Mouse (Mus musculus) liver, adult 2 months (tissue): Measurements from ENCODE around the gene Agtpbp1. TPM values are rescaled to one million over a fixed set of nuclear protein-coding genes. Genes with fewer than 3 reads are reported as not detected.

ENCODE experiments used
- DNase-seq: peaks from one replicate; pipeline ENCODE4 v3.0.0-alpha.2; 2011; ENCODE audit warnings: low read depth, low spot score; ENCODE audit errors: extremely low read depth
- H3K27ac ChIP-seq: fragments of 200-500 bp; replicated peaks from 2 replicates; pipeline ENCODE4 v1.5.1; 2012; ENCODE audit warnings: low read depth, mild to moderate bottlenecking, control low read depth, inconsistent platforms, low read length; ENCODE audit not compliant: insufficient read depth
- H3K27me3 ChIP-seq: fragments of 200-500 bp; 2 replicates; pipeline ENCODE4 v1.6.1; 2012; ENCODE audit warnings: mild to moderate bottlenecking, moderate library complexity, low read length, inconsistent platforms; ENCODE audit not compliant: control insufficient read depth, insufficient read depth
- H3K36me3 ChIP-seq: fragments of 200-500 bp; 2 replicates; pipeline ENCODE4 v1.6.1; 2012; ENCODE audit warnings: low read length, inconsistent platforms; ENCODE audit not compliant: control insufficient read depth, insufficient read depth
- H3K4me1 ChIP-seq: fragments of 200-500 bp; 2 replicates; pipeline ENCODE4 v1.6.1; 2011; ENCODE audit warnings: low read length; ENCODE audit not compliant: control insufficient read depth, insufficient read depth
- H3K4me3 ChIP-seq: fragments of 200-500 bp; 2 replicates; pipeline ENCODE4 v1.5.1; 2011; ENCODE audit warnings: low read depth, mild to moderate bottlenecking, control low read depth, low read length, moderate library complexity; ENCODE audit not compliant: insufficient read depth
- H3K79me2 ChIP-seq: fragments of 200-500 bp; 2 replicates; pipeline ENCODE4 v1.6.1; 2012; ENCODE audit warnings: inconsistent platforms, mild to moderate bottlenecking, low read length, moderate library complexity; ENCODE audit not compliant: control insufficient read depth, insufficient read depth
- H3K9ac ChIP-seq: fragments of 200-500 bp; 2 replicates; pipeline ENCODE4 v1.6.1; 2012; ENCODE audit warnings: low read depth, mild to moderate bottlenecking, control low read depth, inconsistent platforms, low read length
- CTCF ChIP-seq: fragments of 200-500 bp; IDR thresholded peaks from 2 replicates; pipeline ENCODE4 v1.5.1; 2011; ENCODE audit warnings: low read depth, low read length, control low read depth
- POLR2A ChIP-seq: fragments of 200-500 bp; IDR thresholded peaks from 2 replicates; pipeline ENCODE4 v1.6.1; 2011; ENCODE audit warnings: low read length, control low read depth; ENCODE audit not compliant: insufficient read depth; ENCODE audit errors: extremely low read depth
- WGBS: fragments of 180-500 bp; shearing (Covaris S2); methylation state at CpG from one replicate; pipeline ENCODE4 v1.1.7; 2018; 5-methylcytosine and 5-hydroxymethylcytosine counted together
- polyA plus RNA-seq: library from polyadenylated mRNA; depleted of rRNA; stranded (reverse); fragments of >200 nt; gene quantifications from 2 replicates; pipeline ENCODE4 v1.2.3, GENCODE M21; 2012
- total RNA-seq: library from RNA; depleted of rRNA; stranded (reverse); fragments of >200 nt; gene quantifications from 2 replicates; pipeline ENCODE4 v1.2.3, GENCODE M21; 2014

Gene Agtpbp1
- total and polyA plus RNA-seq, 2 experiments: 1.9 to 10.0 TPM

DNA sequence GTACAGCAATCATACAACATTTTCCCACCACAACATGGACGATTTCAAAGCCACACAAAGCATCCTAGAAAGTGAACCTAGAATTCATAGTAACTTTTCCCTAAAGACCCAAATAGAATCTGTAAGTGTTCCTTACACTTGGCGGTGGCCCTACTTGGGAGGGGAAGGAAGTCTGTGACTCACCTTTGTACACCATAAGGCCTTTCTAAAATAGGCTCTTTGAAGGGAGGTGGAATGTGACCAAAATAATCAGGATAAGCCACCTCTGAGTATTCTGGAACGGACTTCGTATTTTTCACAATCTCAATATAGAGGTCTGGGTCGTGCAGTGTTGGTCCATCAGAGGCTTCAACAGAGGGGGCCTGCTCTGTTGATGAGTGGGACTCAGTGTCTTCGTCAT lies 85.2 kb downstream of the Agtpbp1 start:
- Histone ChIP-seq H3K79me2 (no peaks in the 10 kb centered on the region), H3K36me3 (peaks cover 5% of the 10 kb centered on the region; the same call in 1 of the 2 replicates), H3K4me3 (no peak overlapping the region), H3K9ac (no peak overlapping the region), H3K27me3 (no peaks in the 10 kb centered on the region), H3K27ac (no peak overlapping the region), H3K4me1 (no peaks in the 10 kb centered on the region)
- no peak for DNase-seq
- WGBS: 83% methylated on average over 6 of the region's 6 CpGs
- no peak for TF ChIP-seq POLR2A
- no peak for TF ChIP-seq CTCF

DNA sequence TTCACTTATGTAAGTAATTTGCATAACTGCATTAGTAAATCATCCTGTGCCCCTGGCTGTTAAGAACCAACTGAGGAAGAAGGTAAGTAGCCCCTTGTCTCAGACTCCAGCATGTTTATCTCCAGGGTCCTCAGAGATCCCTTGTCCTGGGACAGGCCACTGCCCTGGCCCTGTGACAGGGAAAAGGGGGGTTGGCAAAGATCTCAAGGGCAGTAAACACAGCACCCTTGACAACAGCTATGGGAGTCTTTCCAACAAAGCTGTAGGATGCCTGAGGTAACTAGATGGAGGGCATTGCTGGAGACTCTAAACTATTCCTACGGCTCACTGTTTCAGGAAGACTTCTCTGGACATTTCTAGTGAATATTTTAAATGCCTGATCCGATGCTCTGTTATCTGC lies 85.7 kb downstream of the Agtpbp1 start:
- peaks cover 5% of the 10 kb centered on the region; the same call in 1 of the 2 replicates for H3K36me3 ChIP-seq
- 86% methylated on average over 2 of the region's 2 CpGs for WGBS
- H3K79me2 ChIP-seq: no peaks in the 10 kb centered on the region
- H3K4me1 ChIP-seq: no peaks in the 10 kb centered on the region
- H3K27me3 ChIP-seq: no peaks in the 10 kb centered on the region
- TF ChIP-seq CTCF (no peak), POLR2A (no peak)
- DNase-seq: no peak
- no peak overlapping the region for H3K4me3 ChIP-seq
- H3K27ac ChIP-seq: no peak overlapping the region
- no peak overlapping the region for H3K9ac ChIP-seq

- Histone ChIP-seq H3K4me1 (no peaks in the 10 kb centered on the region), H3K27ac (no peak overlapping the region), H3K79me2 (no peaks in the 10 kb centered on the region), H3K4me3 (no peak overlapping the region), H3K9ac (no peak overlapping the region), H3K27me3 (no peaks in the 10 kb centered on the region), H3K36me3 (peaks cover 5% of the 10 kb centered on the region; the same call in 1 of the 2 replicates)
- no peak for TF ChIP-seq POLR2A
- 47% methylated on average over 5 of the region's 5 CpGs for WGBS
- DNase-seq: peak; percentile 63
Observed at GRCm38 (mm10) chr13:59498191-59498590, 86.8 kb downstream of the Agtpbp1 start.

GRCm38 (mm10) chr13:59495839-59496238 lies 89.2 kb downstream of the Agtpbp1 start:
- DNase-seq: no peak
- no peak overlapping the region for H3K4me3 ChIP-seq
- H3K27ac ChIP-seq: no peak overlapping the region
- no peaks in the 10 kb centered on the region for H3K79me2 ChIP-seq
- H3K4me1 ChIP-seq: no peaks in the 10 kb centered on the region
- peaks cover 5% of the 10 kb centered on the region; the same call in 1 of the 2 replicates for H3K36me3 ChIP-seq
- H3K9ac ChIP-seq: no peak overlapping the region
- no peaks in the 10 kb centered on the region for H3K27me3 ChIP-seq
- 71% methylated on average over 8 of the region's 8 CpGs for WGBS
- TF ChIP-seq POLR2A: no peak
- no peak for TF ChIP-seq CTCF

DNA sequence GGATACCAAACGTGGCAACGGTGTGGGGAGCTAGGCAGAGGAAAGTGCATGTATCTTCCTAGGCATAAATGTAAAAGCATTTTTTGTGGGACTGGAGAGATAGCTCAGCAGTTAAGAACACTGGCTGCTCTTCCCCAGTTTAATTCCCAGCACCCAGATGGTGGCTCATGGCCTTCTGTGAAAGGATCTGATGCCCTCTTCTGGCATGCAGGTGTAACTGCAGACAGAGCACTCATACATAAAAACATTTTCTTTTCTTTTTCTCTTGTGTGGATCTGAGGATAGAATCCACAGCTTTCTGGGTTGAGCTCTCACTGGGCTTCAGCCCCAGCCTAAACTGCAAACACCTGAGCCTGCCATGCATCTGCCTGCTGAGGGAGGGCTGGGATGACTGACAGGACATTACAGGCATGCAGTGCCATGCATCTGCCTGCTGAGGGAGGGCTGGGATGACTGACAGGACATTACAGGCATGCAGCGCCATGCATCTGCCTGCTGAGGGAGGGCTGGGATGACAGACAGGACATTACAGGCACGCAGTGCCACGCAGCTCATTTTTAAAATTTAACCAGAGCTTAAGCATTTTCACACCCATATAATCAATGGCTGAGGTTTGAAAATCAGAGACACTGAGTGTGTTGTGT lies 90.3 kb downstream of the Agtpbp1 start:
- H3K79me2 ChIP-seq: no peaks in the 10 kb centered on the region
- 81% methylated on average over 5 of the region's 5 CpGs for WGBS
- no peaks in the 10 kb centered on the region for H3K27me3 ChIP-seq

GRCm38 (mm10) chr13:59490726-59491125 lies 94.3 kb downstream of the Agtpbp1 start:
- DNase-seq: no peak
- Histone ChIP-seq H3K27me3 (no peaks in the 10 kb centered on the region), H3K9ac (no peak overlapping the region), H3K36me3 (peaks cover 3% of the 10 kb centered on the region; the same call in 1 of the 2 replicates), H3K4me1 (peaks cover 9% of the 10 kb centered on the region; the same call in 1 of the 2 replicates), H3K4me3 (no peak overlapping the region), H3K79me2 (no peaks in the 10 kb centered on the region), H3K27ac (no peak overlapping the region)
- TF ChIP-seq POLR2A (no peak), CTCF (no peak)
- 63% methylated on average over 4 of the region's 4 CpGs for WGBS

More for the DNA sequence above, 90.3 kb downstream of the Agtpbp1 start:
- TF ChIP-seq POLR2A (no peak), CTCF (peak; percentile 34; the same call in 1 of the 2 replicates)
- H3K36me3 ChIP-seq: peaks cover 3% of the 10 kb centered on the region; the same call in 1 of the 2 replicates
- no peak overlapping the region for H3K4me3 ChIP-seq
- no peak overlapping the region for H3K9ac ChIP-seq
- DNase-seq: no peak
- H3K4me1 ChIP-seq: no peaks in the 10 kb centered on the region
- no peak overlapping the region for H3K27ac ChIP-seq
